Mouse (Mus musculus): ENCODE results near the gene Vmn2r27. TPM values are rescaled to one million over a fixed set of nuclear protein-coding genes. Genes with fewer than 3 reads are reported as not detected.

Gene Vmn2r27
- polyA plus RNA-seq, 1 experiment, result not detected

DNA sequence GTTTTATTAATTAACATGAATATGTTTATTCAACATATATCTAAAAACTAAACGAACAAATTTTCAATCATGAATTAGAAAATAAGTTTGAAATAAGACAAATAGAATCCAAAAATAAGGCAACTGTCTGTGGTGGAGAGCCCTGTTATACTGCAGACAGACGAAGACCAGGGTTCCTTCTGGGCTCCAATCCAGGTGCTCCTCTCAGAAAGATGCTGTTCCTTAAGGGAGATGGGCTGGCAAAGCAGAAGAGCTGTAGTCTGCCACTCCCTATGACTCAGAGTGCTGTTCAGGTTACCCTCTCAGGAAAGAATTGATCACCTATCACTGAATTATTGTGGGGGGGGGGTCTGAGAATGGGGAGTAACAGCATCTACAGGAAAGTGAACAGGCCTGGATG, 65.1 kb downstream of the Vmn2r27 start:
- TF ChIP-seq TCF12 (IDR thresholded peaks at IDR 0.05; ENCODE audit: insufficient read depth, poor library complexity, severe bottlenecking) (no peak), REST (IDR thresholded peaks at IDR 0.05; ENCODE audit: insufficient read depth, insufficient read length) (no peak), MAX (IDR thresholded peaks at IDR 0.05; ENCODE audit: low read depth) (no peak), USF1 (IDR thresholded peaks at IDR 0.05; ENCODE audit: low read depth) (no peak), MYOD1 (IDR thresholded peaks at IDR 0.05; ENCODE audit: control insufficient read depth in 1 of 3, insufficient read length in 2 of 3, low read depth in 2 of 3) (no peak), SRF (IDR thresholded peaks at IDR 0.05; ENCODE audit: control insufficient read depth, insufficient read length, low read depth) (no peak), TCF3 (IDR thresholded peaks at IDR 0.05; ENCODE audit: insufficient read length, low read depth) (no peak), E2F4 (IDR thresholded peaks at IDR 0.05; ENCODE audit: insufficient read depth) (no peak), MYOG (IDR thresholded peaks at IDR 0.05; ENCODE audit: control insufficient read depth in 1 of 3, insufficient read depth in 1 of 3, insufficient read length in 2 of 3, low read depth in 2 of 3) (no peak), POLR2A (IDR thresholded peaks at IDR 0.05; ENCODE audit: insufficient read length, low read depth) (no peak), POLR2AphosphoS2 (IDR thresholded peaks at IDR 0.05; ENCODE audit: insufficient read length, low read depth) (no peak), CEBPB (IDR thresholded peaks at IDR 0.05; ENCODE audit: insufficient read depth, poor library complexity, severe bottlenecking) (no peak)
- H3K4me3 ChIP-seq, result no peak overlapping the region
- H3K27me3 ChIP-seq (ENCODE audit: control insufficient read depth, insufficient read depth, insufficient read length), result no peaks in the 10 kb centered on the region
- no peak overlapping the region for H3ac ChIP-seq (ENCODE audit: control insufficient read depth, insufficient read length)
- H3K4me2 ChIP-seq (ENCODE audit: low read depth), result no peak overlapping the region
- H3K79me2 ChIP-seq (ENCODE audit: control insufficient read depth, insufficient read depth), result no peaks in the 10 kb centered on the region
- no peaks in the 10 kb centered on the region for H3K36me3 ChIP-seq (ENCODE audit: control insufficient read depth, insufficient read depth)

DNA sequence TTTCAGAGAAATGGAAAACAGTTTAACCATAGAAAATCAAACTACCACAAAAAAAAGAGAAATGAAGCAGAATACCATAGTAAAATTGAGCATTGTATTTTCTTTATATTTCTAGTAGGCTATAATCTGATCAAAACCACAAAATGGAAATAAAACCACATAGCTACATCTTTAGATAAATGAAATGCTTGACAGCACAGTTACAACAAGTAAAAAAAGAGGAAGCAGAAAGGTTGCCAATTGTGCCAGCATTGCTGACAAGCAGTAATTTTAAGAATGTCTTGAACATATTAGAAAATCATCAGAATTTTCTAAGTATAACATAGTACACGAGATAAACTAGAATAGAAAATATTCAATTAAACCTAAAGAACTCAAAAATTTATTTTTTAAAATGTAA, 81.8 kb downstream of the Vmn2r27 start:
- Histone ChIP-seq H3ac (ENCODE audit: control insufficient read depth, insufficient read length) (no peak overlapping the region), H3K79me2 (ENCODE audit: control insufficient read depth, insufficient read depth) (no peaks in the 10 kb centered on the region), H3K36me3 (ENCODE audit: control insufficient read depth, insufficient read depth) (no peaks in the 10 kb centered on the region), H3K4me3 (no peak overlapping the region), H3K27me3 (ENCODE audit: control insufficient read depth, insufficient read depth, insufficient read length) (no peaks in the 10 kb centered on the region), H3K4me2 (ENCODE audit: low read depth) (no peak overlapping the region)
- TF ChIP-seq MYOD1 (IDR thresholded peaks at IDR 0.05; ENCODE audit: control insufficient read depth in 1 of 3, insufficient read length in 2 of 3, low read depth in 2 of 3) (no peak), SRF (IDR thresholded peaks at IDR 0.05; ENCODE audit: control insufficient read depth, insufficient read length, low read depth) (no peak), USF1 (IDR thresholded peaks at IDR 0.05; ENCODE audit: low read depth) (no peak), MAX (IDR thresholded peaks at IDR 0.05; ENCODE audit: low read depth) (no peak), POLR2A (IDR thresholded peaks at IDR 0.05; ENCODE audit: insufficient read length, low read depth) (no peak), POLR2AphosphoS2 (IDR thresholded peaks at IDR 0.05; ENCODE audit: insufficient read length, low read depth) (no peak), CEBPB (IDR thresholded peaks at IDR 0.05; ENCODE audit: insufficient read depth, poor library complexity, severe bottlenecking) (no peak), E2F4 (IDR thresholded peaks at IDR 0.05; ENCODE audit: insufficient read depth) (no peak), TCF12 (IDR thresholded peaks at IDR 0.05; ENCODE audit: insufficient read depth, poor library complexity, severe bottlenecking) (no peak), TCF3 (IDR thresholded peaks at IDR 0.05; ENCODE audit: insufficient read length, low read depth) (no peak), MYOG (IDR thresholded peaks at IDR 0.05; ENCODE audit: control insufficient read depth in 1 of 3, insufficient read depth in 1 of 3, insufficient read length in 2 of 3, low read depth in 2 of 3) (no peak)

Other genes with a start within 250 kb of the Vmn2r27 start
- gene Vmn2r26, start 207.3 kb downstream of the Vmn2r27 start, polyA plus RNA-seq (2012; fragmentation: generic; extraction: Trizol), result not detected
- 0.24 TPM for gene Cd163, start 72.8 kb upstream of the Vmn2r27 start, polyA plus RNA-seq (2012; fragmentation: generic; extraction: Trizol)
- gene Pex5, start 183.2 kb upstream of the Vmn2r27 start, polyA plus RNA-seq (2012; fragmentation: generic; extraction: Trizol), result 33.4 TPM
- 2.2 TPM for gene Clstn3, start 232.9 kb upstream of the Vmn2r27 start, polyA plus RNA-seq (2012; fragmentation: generic; extraction: Trizol)